Mouse (Mus musculus) neural tube, embryonic 14.5 days (tissue): ENCODE data around the gene Gtpbp10. TPM values are rescaled to one million over a fixed set of nuclear protein-coding genes. Genes with fewer than 3 reads are reported as not detected.

ENCODE experiments used
- polyA plus RNA-seq: library from polyadenylated mRNA; unstranded; fragments of >200 nt; fragmentation: Nextera tagmentation; extraction: Ambion mirVana; gene quantifications from 2 replicates; pipeline ENCODE4 v1.2.1, GENCODE M21; 2014

Gtpbp10 gene
- polyA plus RNA-seq, 1 experiment from 2014 or later, result 21.7 TPM

Other genes with a start within 250 kb of the Gtpbp10 start
- gene Cdk14, start 139.2 kb downstream of the Gtpbp10 start, polyA plus RNA-seq, result 51.9 and 53.5 TPM in 2 replicates
- 0.33 TPM in 1 of 2 replicates, not detected in the other for gene 1700015F17Rik, start 80.4 kb downstream of the Gtpbp10 start, polyA plus RNA-seq
- gene Cldn12, start 44.6 kb downstream of the Gtpbp10 start, polyA plus RNA-seq, result 17.0 and 19.3 TPM in 2 replicates
- gene Gm8773, start 14.3 kb upstream of the Gtpbp10 start, polyA plus RNA-seq, result 14.1 and 14.9 TPM in 2 replicates
- gene Cfap69, start 104.7 kb upstream of the Gtpbp10 start, polyA plus RNA-seq, result 7.5 and 14.2 TPM in 2 replicates
- gene Steap2, start 135.0 kb upstream of the Gtpbp10 start, polyA plus RNA-seq, result 7.5 and 9.5 TPM in 2 replicates
- gene Steap1, start 189.8 kb upstream of the Gtpbp10 start, polyA plus RNA-seq, result 0.88 and 1.8 TPM in 2 replicates